Mouse (Mus musculus) spleen, embryonic (tissue): ENCODE data around the gene Ssmem1.

Experiments
- CTCF ChIA-PET: fragments of 350-600 bp; sonication (Branson Sonifier 250); formaldehyde crosslinking; loops from one replicate; lab custom pipeline; 2022; lab: Charles Lee

Gene Ssmem1

DNA sequence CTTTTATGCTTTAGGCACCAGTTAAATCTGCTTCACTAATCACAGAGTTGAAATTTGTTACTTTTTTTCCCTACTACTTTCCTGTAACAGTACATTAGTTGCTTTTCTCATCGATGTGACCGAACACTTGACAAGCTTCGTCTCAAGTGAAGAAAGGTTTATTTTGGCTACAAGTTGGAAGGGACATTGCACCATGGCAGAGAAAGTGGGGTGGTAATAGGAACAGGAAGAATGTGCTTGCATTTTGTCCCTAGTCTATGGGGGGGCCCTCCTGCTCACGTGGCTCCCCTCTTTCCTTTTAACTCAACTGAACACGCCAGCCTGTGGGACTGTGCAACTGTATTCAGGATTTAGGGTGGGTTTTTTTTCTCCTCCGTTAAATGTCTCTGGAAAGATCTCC, 43.0 kb downstream of the Ssmem1 start:
- CTCF ChIA-PET = interaction anchor here (0.6 kb wide), 1 partner anchor 466 kb away, joined by 3 read pairs; no protein-coding TSS in a partner anchor

- CTCF ChIA-PET = no interaction called here
Observed at GRCm38 (mm10) chr6:30553381-30554010, 43.8 kb downstream of the Ssmem1 start.

DNA sequence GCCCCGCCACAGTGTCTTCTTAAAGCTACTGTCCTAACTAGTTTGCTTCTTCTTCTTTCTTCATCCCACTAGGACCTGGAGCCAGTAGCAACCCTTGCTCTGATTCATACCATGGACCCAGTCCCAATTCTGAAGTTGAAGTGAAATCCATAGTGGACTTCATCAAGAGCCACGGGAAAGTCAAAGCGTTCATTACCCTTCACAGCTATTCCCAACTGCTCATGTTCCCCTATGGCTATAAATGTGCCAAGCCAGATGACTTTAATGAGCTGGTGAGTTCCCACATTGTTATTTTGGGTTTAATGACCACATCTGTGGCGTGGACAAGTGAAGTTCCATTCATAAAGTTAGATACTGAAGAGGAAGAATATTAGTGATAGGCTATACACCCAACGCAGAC, 44.4 kb downstream of the Ssmem1 start:
- CTCF ChIA-PET = no interaction called here

DNA sequence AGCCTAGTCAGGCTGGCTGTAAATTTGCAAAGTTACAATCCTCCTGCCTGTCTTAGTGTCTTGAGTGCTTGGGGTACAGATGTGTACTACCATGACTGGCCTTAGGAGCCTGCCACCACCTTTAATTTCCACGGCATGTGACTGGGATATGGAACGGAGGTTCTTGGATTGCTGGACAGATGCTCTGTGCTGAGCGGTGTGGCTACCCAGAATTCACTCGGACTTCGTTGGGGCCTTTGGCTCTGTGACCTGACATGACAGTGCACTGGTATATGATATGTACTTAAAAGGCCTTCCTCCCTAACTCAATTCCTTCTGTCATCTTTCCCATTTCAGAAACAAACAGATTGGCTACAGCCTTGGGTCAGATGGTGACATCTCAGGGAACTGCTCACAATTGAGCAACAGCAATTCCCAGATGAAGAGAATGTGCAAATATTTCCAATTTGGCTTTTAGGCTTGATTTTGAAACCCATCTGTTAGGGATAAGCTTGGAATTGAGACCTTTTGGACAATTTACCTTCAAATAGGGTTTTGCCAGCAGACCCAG, 45.0 kb downstream of the Ssmem1 start:
- CTCF ChIA-PET = no interaction called here

GRCm38 (mm10) chr6:30556080-30556479, 46.4 kb downstream of the Ssmem1 start:
- CTCF ChIA-PET = no interaction called here

DNA sequence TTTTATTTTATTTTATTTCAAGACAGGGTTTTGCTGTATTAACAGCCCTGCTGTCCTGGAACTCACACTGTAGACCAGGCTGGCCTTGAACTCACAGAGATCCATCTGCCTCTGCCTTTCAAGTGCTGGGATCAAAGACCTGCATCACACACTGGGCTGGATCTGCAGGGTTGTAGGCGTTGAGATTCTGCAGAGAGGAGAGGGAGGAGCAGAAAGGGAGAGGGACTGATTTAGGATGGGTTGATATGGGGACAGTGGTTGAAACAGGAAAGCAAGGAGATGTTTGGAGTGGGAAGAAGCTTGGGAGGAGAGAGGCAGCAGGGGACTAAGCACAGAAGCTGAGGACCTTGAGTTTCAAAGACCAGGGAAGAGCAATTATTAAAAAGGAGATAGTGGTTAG, 50.1 kb downstream of the Ssmem1 start:
- CTCF ChIA-PET = no interaction called here

GRCm38 (mm10) chr6:30562132-30562531, 52.5 kb downstream of the Ssmem1 start:
- CTCF ChIA-PET = interaction anchor here (0.6 kb wide), 1 partner anchor 745 kb away, joined by 11 read pairs; no protein-coding TSS in a partner anchor

GRCm38 (mm10) chr6:30563575-30563974, 53.9 kb downstream of the Ssmem1 start:
- CTCF ChIA-PET = no interaction called here

GRCm38 (mm10) chr6:30564051-30564450, 54.4 kb downstream of the Ssmem1 start:
- CTCF ChIA-PET = no interaction called here

GRCm38 (mm10) chr6:30568069-30568468, 58.4 kb downstream of the Ssmem1 start, which contains the start of gene Cpa4:
TSS of gene Cpa4 (plus strand) at chr6:30568369.
- CTCF ChIA-PET = no interaction called here

DNA sequence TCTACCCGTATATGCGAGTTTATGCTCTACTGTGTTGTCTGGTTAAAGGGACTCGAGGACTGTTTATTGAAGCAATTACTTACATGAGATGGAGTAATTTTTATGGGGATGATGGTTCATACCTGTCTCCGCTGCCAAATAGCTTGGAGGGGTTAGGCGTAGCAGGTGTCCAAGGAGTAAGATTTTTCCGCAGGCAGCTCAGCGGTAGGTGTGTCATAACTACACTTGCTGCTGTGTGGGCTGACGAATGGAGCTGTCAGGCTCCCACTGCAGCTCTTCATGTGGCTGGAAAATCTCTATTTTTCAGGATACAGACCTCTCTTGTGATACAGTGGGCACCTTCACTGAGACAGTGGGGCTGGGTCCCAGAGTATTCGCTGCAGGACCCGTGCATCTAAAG, 59.7 kb downstream of the Ssmem1 start:
- CTCF ChIA-PET = no interaction called here
